Mouse (Mus musculus): ENCODE data around the gene Col26a1.
"Not testable (repeated sequence)": the region's sequence is repeated elsewhere in the genome, so short reads cannot be mapped to it uniquely, and the experiment has no call there.

The Col26a1 gene

GRCm38 (mm10) chr5:136753176-136753575 lies 129.8 kb downstream of the Col26a1 start:
- not testable (repeated sequence) for DNase-seq (ENCODE audit: low spot score)

GRCm38 (mm10) chr5:136752104-136752503 lies 130.9 kb downstream of the Col26a1 start:
- no peak for DNase-seq (ENCODE audit: low spot score)

GRCm38 (mm10) chr5:136746596-136746995 lies 136.4 kb downstream of the Col26a1 start:
- no peak for DNase-seq (ENCODE audit: low spot score)

GRCm38 (mm10) chr5:136738918-136739317 lies 144.1 kb downstream of the Col26a1 start:
- no peak for DNase-seq (ENCODE audit: low spot score)

GRCm38 (mm10) chr5:136726271-136726670 lies 156.7 kb downstream of the Col26a1 start:
- DNase-seq (ENCODE audit: low spot score), result not testable (repeated sequence)

GRCm38 (mm10) chr5:136721596-136721995 lies 161.4 kb downstream of the Col26a1 start:
- no peak for DNase-seq (ENCODE audit: low spot score)

- DNase-seq (ENCODE audit: low spot score), result no peak
Observed at GRCm38 (mm10) chr5:136718656-136719055, 164.4 kb downstream of the Col26a1 start.

- DNase-seq (ENCODE audit: low spot score), result no peak
Observed at GRCm38 (mm10) chr5:136717573-136717854, 165.5 kb downstream of the Col26a1 start.

- DNase-seq (ENCODE audit: low spot score), result no peak
Observed at GRCm38 (mm10) chr5:136716696-136717572, 166.1 kb downstream of the Col26a1 start.

GRCm38 (mm10) chr5:136714879-136715278 lies 168.1 kb downstream of the Col26a1 start:
- peak; percentile 36 for DNase-seq (ENCODE audit: low spot score)

GRCm38 (mm10) chr5:136714232-136714875 lies 168.7 kb downstream of the Col26a1 start:
- peak; percentile 25 for DNase-seq (ENCODE audit: low spot score)

- DNase-seq (ENCODE audit: low spot score), result no peak
Observed at GRCm38 (mm10) chr5:136710742-136711141, 172.3 kb downstream of the Col26a1 start.

GRCm38 (mm10) chr5:136708116-136708515 lies 174.9 kb downstream of the Col26a1 start:
- DNase-seq (ENCODE audit: low spot score), result no peak

- peak; percentile 63 for DNase-seq (ENCODE audit: low spot score)
Observed at GRCm38 (mm10) chr5:136706803-136707202, 176.2 kb downstream of the Col26a1 start.

GRCm38 (mm10) chr5:136705532-136705931 lies 177.5 kb downstream of the Col26a1 start:
- DNase-seq (ENCODE audit: low spot score), result no peak

- no peak for DNase-seq (ENCODE audit: low spot score)
Observed at GRCm38 (mm10) chr5:136704151-136704550, 178.9 kb downstream of the Col26a1 start.

- DNase-seq (ENCODE audit: low spot score), result peak; percentile 62
Observed at GRCm38 (mm10) chr5:136703751-136704150, 179.3 kb downstream of the Col26a1 start.

GRCm38 (mm10) chr5:136702159-136702725 lies 180.8 kb downstream of the Col26a1 start:
- no peak for DNase-seq (ENCODE audit: low spot score)

GRCm38 (mm10) chr5:136697618-136698017 lies 185.4 kb downstream of the Col26a1 start:
- DNase-seq (ENCODE audit: low spot score), result no peak

GRCm38 (mm10) chr5:136696516-136696915 lies 186.5 kb downstream of the Col26a1 start:
- DNase-seq (ENCODE audit: low spot score), result no peak

GRCm38 (mm10) chr5:136694976-136695375 lies 188.0 kb downstream of the Col26a1 start:
- no peak for DNase-seq (ENCODE audit: low spot score)

- DNase-seq (ENCODE audit: low spot score), result no peak
Observed at GRCm38 (mm10) chr5:136693418-136693817, 189.6 kb downstream of the Col26a1 start.

- no peak for DNase-seq (ENCODE audit: low spot score)
Observed at GRCm38 (mm10) chr5:136692784-136693183, 190.2 kb downstream of the Col26a1 start, which contains the start of gene Myl10. Myl10 (plus strand) TSS chr5:136693146.
